Mouse (Mus musculus) limb, embryonic 14.5 days (tissue): ENCODE results near the gene Tsr1. TPM values are rescaled to one million over a fixed set of nuclear protein-coding genes. Genes with fewer than 3 reads are reported as not detected.

Source experiments
- ATAC-seq: fragments of 200-750 bp; cut with Nextera tagmentation; 2 replicates; pipeline ENCODE4 v1.8.0; 2017; ENCODE audit warnings: low read depth, moderate number of reproducible peaks, moderate TSS enrichment; ENCODE audit not compliant: low FRiP score
- DNase-seq: peaks from one replicate; pipeline ENCODE4 v3.0.0-alpha.2; 2015; ENCODE audit warnings: low spot score
- H3K27ac ChIP-seq: fragments of 300-500 bp; sonication (generic); replicated peaks from 2 replicates; pipeline ENCODE4 v1.5.1; 2014; ENCODE audit warnings: low read depth, mild to moderate bottlenecking, low read length, moderate library complexity, mixed read lengths
- H3K27me3 ChIP-seq: fragments of 300-500 bp; sonication (generic); 2 replicates; pipeline ENCODE4 v1.6.1; 2014; ENCODE audit warnings: low read length, mixed read lengths; ENCODE audit not compliant: control insufficient read depth, insufficient read depth
- H3K36me3 ChIP-seq: fragments of 300-500 bp; sonication (generic); 2 replicates; pipeline ENCODE4 v1.6.1; 2014; ENCODE audit warnings: mild to moderate bottlenecking, low read length, moderate library complexity, mixed read lengths; ENCODE audit not compliant: control insufficient read depth, insufficient read depth
- H3K4me1 ChIP-seq: fragments of 300-500 bp; sonication (generic); 2 replicates; pipeline ENCODE4 v1.6.1; 2014; ENCODE audit warnings: antibody characterized with exemption, low read length, mixed read lengths; ENCODE audit not compliant: control insufficient read depth, insufficient read depth
- H3K4me2 ChIP-seq: fragments of 300-500 bp; sonication (generic); replicated peaks from 2 replicates; pipeline ENCODE4 v1.6.1; 2014; ENCODE audit warnings: low read depth, mild to moderate bottlenecking, low read length, moderate library complexity; ENCODE audit not compliant: severe bottlenecking
- H3K4me3 ChIP-seq: fragments of 300-500 bp; sonication (generic); replicated peaks from 2 replicates; pipeline ENCODE4 v1.5.1; 2014; ENCODE audit warnings: low read length
- H3K9ac ChIP-seq: fragments of 300-500 bp; sonication (generic); 2 replicates; pipeline ENCODE4 v1.6.1; 2014; ENCODE audit warnings: mild to moderate bottlenecking, low read depth, low read length, moderate library complexity; ENCODE audit not compliant: severe bottlenecking
- H3K9me3 ChIP-seq: fragments of 300-500 bp; sonication (generic); 2 replicates; pipeline ENCODE4 v1.6.1; 2016; ENCODE audit warnings: low read length; ENCODE audit not compliant: control insufficient read depth
- POLR2A ChIP-seq: fragments of 200-500 bp; IDR thresholded peaks from 2 replicates; pipeline ENCODE4 v1.8.0; 2012; ENCODE audit warnings: inconsistent platforms, mild to moderate bottlenecking, moderate library complexity, borderline replicate concordance; ENCODE audit not compliant: insufficient read depth, insufficient read length; ENCODE audit errors: extremely low read depth
- WGBS: fragments of 180-500 bp; shearing (Covaris S2); extraction: QIAGEN DNeasy Blood & Tissue Kit; methylation state at CpG from one replicate; pipeline ENCODE4 v1.1.7; 2014; 5-methylcytosine and 5-hydroxymethylcytosine counted together
- microRNA-seq: library from miRNA; unstranded; fragments of <30 nt; microRNA quantifications from one replicate; pipeline ENCODE4, GENCODE M21; 2016
- polyA plus RNA-seq, 2 experiments: library from polyadenylated mRNA; depleted of rRNA in 1 of 2; stranded (reverse) in 1 of 2; unstranded in 1 of 2; fragments of >200 nt; fragmentation: Nextera tagmentation in 1 of 2; extraction: Ambion mirVana in 1 of 2; gene quantifications; 2 replicates each; pipeline versions ENCODE4 v1.2.1 to v1.2.3; 2012 to 2014

Tsr1 gene
- polyA plus RNA-seq, 2 experiments: 37.0 to 49.6 TPM

- ATAC-seq: no peak
- no peak overlapping the region for H3K4me2 ChIP-seq
- H3K27me3 ChIP-seq: no peaks in the 10 kb centered on the region
- 0 out of 2 replicates have a peak, but pooled peaks cover 3% of the 10 kb centered on the region for H3K4me1 ChIP-seq
- H3K9ac ChIP-seq: no peak overlapping the region
- H3K27ac ChIP-seq: no peak overlapping the region
- TF ChIP-seq POLR2A: no peak
- no peak for DNase-seq
- H3K36me3 ChIP-seq: peaks cover 17% of the 10 kb centered on the region
- H3K4me3 ChIP-seq: no peak overlapping the region
- H3K9me3 ChIP-seq: no peaks in the 10 kb centered on the region
- 95% methylated on average over 2 of the region's 2 CpGs for WGBS
Observed at GRCm38 (mm10) chr11:74957600-74957999, 59.7 kb downstream of the Tsr1 start.

Small RNA genes lying within 50 kb of the gene (microRNA-seq; reads per million reads assigned to microRNA genes)
- 0.92 reads per million for gene Mir6926

Other genes starting within 250 kb of the Tsr1 start
- gene Cluh, start 248.6 kb upstream of the Tsr1 start, polyA plus RNA-seq (2012; rRNA removed): 44.8 and 48.8 TPM in 2 replicates
- gene Cluh, start 248.6 kb upstream of the Tsr1 start, polyA plus RNA-seq (2014; fragmentation: Nextera tagmentation; extraction: Ambion mirVana): 21.3 and 21.7 TPM in 2 replicates
- 54.1 and 57.6 TPM in 2 replicates for gene Pafah1b1, start 173.4 kb upstream of the Tsr1 start, polyA plus RNA-seq (2012; rRNA removed)
- gene Pafah1b1, start 173.4 kb upstream of the Tsr1 start, polyA plus RNA-seq (2014; fragmentation: Nextera tagmentation; extraction: Ambion mirVana): 67.0 and 68.1 TPM in 2 replicates
- 11.3 and 17.0 TPM in 2 replicates for gene Mettl16, start 127.2 kb upstream of the Tsr1 start, polyA plus RNA-seq (2012; rRNA removed)
- 30.9 and 33.7 TPM in 2 replicates for gene Mettl16, start 127.2 kb upstream of the Tsr1 start, polyA plus RNA-seq (2014; fragmentation: Nextera tagmentation; extraction: Ambion mirVana)
- 17.9 and 25.0 TPM in 2 replicates for gene Mnt, start 67.2 kb upstream of the Tsr1 start, polyA plus RNA-seq (2012; rRNA removed)
- 6.0 and 7.1 TPM in 2 replicates for gene Mnt, start 67.2 kb upstream of the Tsr1 start, polyA plus RNA-seq (2014; fragmentation: Nextera tagmentation; extraction: Ambion mirVana)
- 18.2 and 21.2 TPM in 2 replicates for gene Sgsm2, start 1.0 kb upstream of the Tsr1 start, polyA plus RNA-seq (2012; rRNA removed)
- 6.5 and 7.1 TPM in 2 replicates for gene Sgsm2, start 1.0 kb upstream of the Tsr1 start, polyA plus RNA-seq (2014; fragmentation: Nextera tagmentation; extraction: Ambion mirVana)
- 36.5 and 46.3 TPM in 2 replicates for gene Smg6, start 27.8 kb downstream of the Tsr1 start, polyA plus RNA-seq (2012; rRNA removed)
- 16.0 and 17.9 TPM in 2 replicates for gene Smg6, start 27.8 kb downstream of the Tsr1 start, polyA plus RNA-seq (2014; fragmentation: Nextera tagmentation; extraction: Ambion mirVana)
- 19.2 and 22.6 TPM in 2 replicates for gene Srr, start 27.9 kb downstream of the Tsr1 start, polyA plus RNA-seq (2012; rRNA removed)
- gene Srr, start 27.9 kb downstream of the Tsr1 start, polyA plus RNA-seq (2014; fragmentation: Nextera tagmentation; extraction: Ambion mirVana): 33.2 and 34.2 TPM in 2 replicates